Mouse (Mus musculus): ENCODE results near the gene Ceacam18. TPM values are rescaled to one million over a fixed set of nuclear protein-coding genes. Genes with fewer than 3 reads are reported as not detected.
"Not testable (repeated sequence)": the region's sequence is repeated elsewhere in the genome, so short reads cannot be mapped to it uniquely, and the experiment has no call there.

Ceacam18 gene
- polyA plus RNA-seq, 1 experiment from 2014 or later: not detected

DNA sequence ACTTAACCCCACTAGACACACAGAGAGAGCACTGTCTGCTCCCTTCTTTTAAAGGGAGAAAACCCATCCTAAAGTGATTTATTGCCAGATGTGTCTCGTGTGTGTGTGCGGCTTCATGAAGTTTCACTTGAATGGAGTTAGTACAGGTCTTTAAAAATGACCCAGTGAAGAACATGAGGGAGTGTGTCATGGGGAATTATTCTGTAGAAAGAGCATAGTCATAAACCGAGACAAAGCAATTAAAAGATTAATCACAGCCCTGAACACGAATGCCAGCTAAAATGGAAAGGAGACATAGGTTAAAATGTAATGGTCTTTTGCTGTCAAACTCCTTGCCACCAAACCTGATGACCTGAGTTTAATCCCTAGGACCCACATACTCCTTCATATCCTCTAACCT is 567 bp upstream of the Ceacam18 start:
- Histone ChIP-seq H3K4me1 (no peaks in the 10 kb centered on the region), H3K9ac (no peak overlapping the region), H3K9me3 (no peaks in the 10 kb centered on the region), H3K27ac (no peak overlapping the region), H3K27me3 (no peaks in the 10 kb centered on the region), H3K4me2 (no peak overlapping the region), H3K4me3 (no peak overlapping the region), H3K36me3 (no peaks in the 10 kb centered on the region)
- WGBS: 72% methylated on average over 4 of the region's 4 CpGs
- ATAC-seq (ENCODE audit: insufficient number of reproducible peaks, insufficient read depth, low FRiP score, low TSS enrichment, low read depth): no peak

DNA sequence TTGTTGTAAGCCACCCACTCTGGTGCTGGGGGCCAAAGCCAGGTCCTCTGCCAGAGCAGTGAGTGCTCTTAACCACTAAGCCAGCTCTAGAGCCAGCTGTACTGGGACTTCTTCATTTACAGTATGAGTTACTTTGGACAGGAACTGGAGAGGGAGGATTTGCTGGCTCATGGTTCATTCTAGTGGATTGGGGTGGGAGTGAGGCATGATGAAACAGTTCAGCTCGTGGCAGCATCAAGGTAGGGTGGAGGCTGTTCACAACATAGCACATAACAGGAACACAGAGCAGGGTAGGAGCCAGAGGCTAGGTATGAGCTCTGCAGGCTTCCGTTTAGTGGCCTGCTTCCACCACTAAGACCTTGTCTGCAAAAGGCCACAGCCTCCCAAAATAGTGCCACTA is 1.7 kb downstream of the Ceacam18 start:
- H3K27me3 ChIP-seq: no peaks in the 10 kb centered on the region
- no peak overlapping the region for H3K4me2 ChIP-seq
- no peak overlapping the region for H3K9ac ChIP-seq
- no peaks in the 10 kb centered on the region for H3K4me1 ChIP-seq
- H3K27ac ChIP-seq: no peak overlapping the region
- ATAC-seq (ENCODE audit: insufficient number of reproducible peaks, insufficient read depth, low FRiP score, low TSS enrichment, low read depth): no peak
- no peak overlapping the region for H3K4me3 ChIP-seq
- no peaks in the 10 kb centered on the region for H3K36me3 ChIP-seq
- WGBS: 49% methylated on average over 2 of the region's 2 CpGs
- no peaks in the 10 kb centered on the region for H3K9me3 ChIP-seq

DNA sequence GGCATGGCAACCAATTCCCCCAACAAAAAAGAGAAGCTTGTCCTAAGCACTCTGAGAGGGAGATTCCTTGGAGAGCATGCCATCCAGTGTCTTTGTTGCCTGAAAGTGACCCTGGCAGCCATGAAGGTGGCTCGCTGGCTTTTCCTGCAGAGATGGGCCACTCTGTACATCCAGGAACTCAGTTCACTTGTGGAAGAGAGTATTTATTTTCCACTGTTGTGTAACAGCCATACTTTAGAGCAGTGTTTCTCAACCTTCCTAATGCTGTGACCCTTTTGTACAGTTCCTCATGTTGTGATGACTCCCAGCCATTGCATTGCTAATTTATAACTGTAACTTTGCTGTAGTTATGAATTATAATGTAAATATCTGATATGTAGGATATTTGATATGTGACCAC is 2.6 kb downstream of the Ceacam18 start:
- no peaks in the 10 kb centered on the region for H3K9me3 ChIP-seq
- no peak overlapping the region for H3K27ac ChIP-seq
- H3K27me3 ChIP-seq: no peaks in the 10 kb centered on the region
- ATAC-seq (ENCODE audit: insufficient number of reproducible peaks, insufficient read depth, low FRiP score, low TSS enrichment, low read depth): no peak
- 81% methylated on average over 1 of the region's 1 CpGs for WGBS
- H3K4me3 ChIP-seq: no peak overlapping the region
- no peaks in the 10 kb centered on the region for H3K4me1 ChIP-seq
- H3K4me2 ChIP-seq: no peak overlapping the region
- no peak overlapping the region for H3K9ac ChIP-seq
- no peaks in the 10 kb centered on the region for H3K36me3 ChIP-seq

DNA sequence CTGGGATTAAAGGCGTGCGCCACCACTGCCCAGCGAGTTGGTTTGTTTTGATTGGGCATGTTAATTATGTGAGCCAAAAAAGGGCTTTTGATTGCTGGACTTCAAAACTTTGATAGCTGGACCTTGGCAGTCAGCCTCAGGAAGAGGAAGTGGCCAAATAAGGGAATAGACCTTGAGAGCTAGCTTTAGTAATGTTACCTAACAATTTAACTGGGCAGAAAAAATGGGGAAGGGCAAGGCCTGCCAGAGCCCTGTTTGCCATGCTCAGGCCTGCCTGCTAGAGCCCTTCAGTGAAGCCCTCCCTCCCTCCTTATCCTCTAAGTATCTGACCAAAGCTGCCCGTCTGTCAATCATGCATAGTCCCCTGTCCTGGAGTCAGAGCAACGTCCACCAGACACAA is 8.1 kb downstream of the Ceacam18 start:
- Histone ChIP-seq H3K9me3 (no peaks in the 10 kb centered on the region), H3K4me3 (no peak overlapping the region), H3K4me2 (no peak overlapping the region), H3K27ac (no peak overlapping the region), H3K9ac (no peak overlapping the region), H3K36me3 (no peaks in the 10 kb centered on the region), H3K4me1 (0 out of 2 replicates have a peak, but pooled peaks cover 4% of the 10 kb centered on the region), H3K27me3 (no peaks in the 10 kb centered on the region)
- ATAC-seq (ENCODE audit: insufficient number of reproducible peaks, insufficient read depth, low FRiP score, low TSS enrichment, low read depth): no peak
- 81% methylated on average over 5 of the region's 5 CpGs for WGBS

DNA sequence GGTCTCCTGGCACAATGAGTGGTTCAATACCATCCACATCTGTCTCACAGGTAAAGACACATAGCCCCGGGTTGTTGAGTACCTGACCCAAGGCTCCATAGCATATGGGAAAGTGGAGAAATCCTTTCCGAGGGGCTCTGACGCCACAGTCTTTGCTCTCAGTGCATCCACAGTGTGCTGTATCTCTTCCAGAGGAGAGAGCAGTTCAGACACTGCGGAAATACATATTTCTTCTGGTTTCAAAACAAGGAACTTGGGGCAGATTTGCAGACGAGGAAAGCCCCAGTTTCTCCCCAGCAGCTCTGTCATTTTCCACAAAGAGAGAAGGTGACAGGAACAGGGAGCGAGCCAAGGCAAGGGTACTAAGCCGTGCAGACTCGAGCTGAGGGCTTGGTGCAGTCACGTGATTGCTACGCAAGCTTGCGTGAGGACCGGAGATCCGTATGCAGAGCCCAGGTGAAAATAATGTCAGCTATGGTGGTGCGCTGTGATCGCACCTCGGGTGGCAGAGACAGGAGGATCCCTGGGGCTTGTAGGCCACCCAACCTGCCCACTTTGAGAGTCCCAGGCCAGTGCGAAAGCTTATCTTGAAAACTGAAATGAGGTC is 8.6 kb downstream of the Ceacam18 start:
- ATAC-seq (ENCODE audit: insufficient number of reproducible peaks, insufficient read depth, low FRiP score, low TSS enrichment, low read depth): no peak
- Histone ChIP-seq H3K4me2 (no peak overlapping the region), H3K9me3 (no peaks in the 10 kb centered on the region)

DNA sequence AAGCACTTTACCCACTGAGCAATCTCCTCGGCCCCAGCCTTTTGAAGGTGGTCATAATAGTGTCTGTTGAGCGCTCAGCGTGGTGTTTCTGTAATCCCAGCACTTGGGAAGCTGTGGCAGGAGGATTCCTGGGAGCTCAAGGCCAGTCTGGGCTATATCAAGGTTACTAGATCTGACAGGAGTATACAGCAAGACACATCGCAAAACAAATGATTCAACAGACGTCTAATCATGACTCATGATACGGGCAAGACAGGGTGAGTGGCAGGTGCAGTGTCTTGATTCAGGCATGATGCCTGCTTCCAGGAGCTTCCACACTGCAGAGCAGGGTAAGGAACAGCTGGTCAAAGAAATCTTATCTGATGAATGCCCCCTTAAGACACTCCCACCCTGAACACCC is 18.2 kb downstream of the Ceacam18 start:
- 87% methylated on average over 6 of the region's 6 CpGs for WGBS
- 0 out of 2 replicates have a peak, but pooled peaks cover 7% of the 10 kb centered on the region for H3K9me3 ChIP-seq
- ATAC-seq (ENCODE audit: insufficient number of reproducible peaks, insufficient read depth, low FRiP score, low TSS enrichment, low read depth): no peak
- H3K27ac ChIP-seq: no peak overlapping the region
- no peak overlapping the region for H3K9ac ChIP-seq
- no peak overlapping the region for H3K4me3 ChIP-seq
- H3K4me1 ChIP-seq: no peaks in the 10 kb centered on the region
- no peaks in the 10 kb centered on the region for H3K27me3 ChIP-seq
- no peak overlapping the region for H3K4me2 ChIP-seq
- no peaks in the 10 kb centered on the region for H3K36me3 ChIP-seq

More for the DNA sequence above, 8.6 kb downstream of the Ceacam18 start:
- Histone ChIP-seq H3K9ac (no peak overlapping the region), H3K27ac (no peak overlapping the region), H3K36me3 (no peaks in the 10 kb centered on the region), H3K4me3 (no peak overlapping the region), H3K4me1 (0 out of 2 replicates have a peak, but pooled peaks cover 4% of the 10 kb centered on the region), H3K27me3 (no peaks in the 10 kb centered on the region)
- 82% methylated on average over 17 of the region's 17 CpGs for WGBS

DNA sequence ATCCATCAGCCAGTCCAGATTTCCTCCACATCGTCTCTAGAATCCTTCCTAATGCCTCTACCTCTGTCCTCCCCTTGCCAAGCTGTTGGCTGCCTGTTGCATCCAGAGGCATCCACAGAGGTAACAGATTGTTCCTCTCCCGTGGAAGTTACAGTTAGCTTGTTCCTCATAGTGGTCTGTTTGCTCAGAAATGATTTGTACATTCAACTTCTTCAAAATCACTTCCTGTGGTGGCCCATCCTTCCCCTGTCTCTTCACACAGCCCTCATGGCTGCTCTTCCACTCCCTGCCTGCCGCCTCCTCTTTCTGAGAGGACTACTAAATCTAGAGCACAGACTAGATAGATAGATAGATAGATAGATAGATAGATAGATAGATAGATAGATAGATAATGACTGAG is 20.0 kb downstream of the Ceacam18 start:
- Histone ChIP-seq H3K9me3 (0 out of 2 replicates have a peak, but pooled peaks cover 7% of the 10 kb centered on the region), H3K9ac (no peak overlapping the region), H3K27ac (no peak overlapping the region), H3K4me3 (no peak overlapping the region), H3K27me3 (no peaks in the 10 kb centered on the region), H3K4me2 (no peak overlapping the region), H3K4me1 (no peaks in the 10 kb centered on the region), H3K36me3 (no peaks in the 10 kb centered on the region)
- no peak for ATAC-seq (ENCODE audit: insufficient number of reproducible peaks, insufficient read depth, low FRiP score, low TSS enrichment, low read depth)
- WGBS: 82% methylated on average over 3 of the region's 3 CpGs

DNA sequence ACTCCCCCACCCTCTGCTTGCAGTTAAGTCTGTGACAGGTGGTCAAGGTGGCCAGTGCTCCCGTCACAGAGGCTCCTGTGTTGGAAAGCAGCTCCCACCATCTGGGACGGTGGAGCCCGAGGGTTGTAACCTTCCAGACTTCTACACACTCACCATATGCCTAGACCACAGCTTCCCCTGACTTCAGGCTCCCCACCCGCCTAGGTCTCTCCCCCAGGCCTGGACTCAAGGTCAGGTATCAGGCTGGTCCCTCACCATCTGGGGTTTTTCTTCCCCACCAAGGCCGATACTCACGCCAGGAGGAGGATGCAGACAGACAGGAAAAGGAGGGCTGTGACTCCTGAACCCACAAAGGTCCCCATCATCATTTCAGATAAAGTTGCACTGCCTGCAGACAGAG is 21.7 kb downstream of the Ceacam18 start:
- Histone ChIP-seq H3K4me3 (no peak overlapping the region), H3K9ac (no peak overlapping the region), H3K4me2 (no peak overlapping the region), H3K36me3 (no peaks in the 10 kb centered on the region), H3K27me3 (no peaks in the 10 kb centered on the region), H3K4me1 (no peaks in the 10 kb centered on the region), H3K27ac (no peak overlapping the region), H3K9me3 (0 out of 2 replicates have a peak, but pooled peaks cover 6% of the 10 kb centered on the region)
- no peak for ATAC-seq (ENCODE audit: insufficient number of reproducible peaks, insufficient read depth, low FRiP score, low TSS enrichment, low read depth)
- 59% methylated on average over 6 of the region's 6 CpGs for WGBS

DNA sequence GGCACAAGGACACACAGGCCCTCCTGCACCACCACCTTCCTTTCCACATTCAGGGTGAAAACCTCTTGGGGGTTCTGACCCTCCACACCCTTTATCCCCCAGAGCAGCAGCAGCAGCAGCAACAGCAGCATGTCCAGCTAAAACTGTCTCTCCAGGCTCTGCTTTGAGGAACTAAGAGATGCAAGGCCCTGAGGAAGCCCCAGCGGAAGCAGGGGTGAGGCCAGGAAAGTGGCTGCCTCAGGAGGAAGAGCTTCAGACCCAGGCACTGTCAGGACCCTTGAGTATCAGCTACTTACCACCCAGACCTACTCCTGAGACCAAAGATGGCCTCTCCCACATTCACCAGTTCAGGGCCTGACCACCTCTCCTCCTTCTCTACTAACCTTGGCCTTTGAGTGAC is 25.5 kb downstream of the Ceacam18 start, which contains the start of gene Siglece:
Gene Siglece (minus strand): TSS at position 160 of the 400 bp plus-strand sequence.
- Histone ChIP-seq H3K27me3 (no peaks in the 10 kb centered on the region), H3K27ac (no peak within 1 kb of the TSS), H3K4me2 (no peak within 1 kb of the TSS), H3K9me3 (no peaks in the 10 kb centered on the region), H3K36me3 (no peaks in the 10 kb centered on the region), H3K4me3 (no peak within 1 kb of the TSS), H3K4me1 (no peaks in the 10 kb centered on the region), H3K9ac (no peak within 1 kb of the TSS)
- no peak for ATAC-seq (ENCODE audit: insufficient number of reproducible peaks, insufficient read depth, low FRiP score, low TSS enrichment, low read depth)
- 67% methylated on average over 1 of the region's 1 CpGs for WGBS

DNA sequence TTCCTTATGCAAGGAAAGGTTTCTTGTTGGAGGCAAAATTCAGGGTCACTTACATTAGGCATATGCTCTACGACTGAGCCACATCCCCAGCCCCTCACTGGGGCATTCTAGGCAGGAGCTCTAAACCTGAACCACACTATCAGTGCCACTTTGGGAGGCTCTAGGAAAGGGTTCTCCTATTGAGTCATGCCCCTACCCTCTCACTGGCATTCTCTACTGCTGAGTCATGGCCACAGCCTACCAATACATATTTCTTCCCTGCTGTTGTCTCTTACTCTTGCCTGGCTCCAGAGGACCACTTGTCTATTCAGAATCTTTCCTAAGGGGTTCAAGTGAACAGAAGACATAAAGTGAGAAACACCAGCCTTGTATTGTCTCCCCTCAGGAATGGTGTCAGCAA is 28.3 kb downstream of the Ceacam18 start:
- ATAC-seq (ENCODE audit: insufficient number of reproducible peaks, insufficient read depth, low FRiP score, low TSS enrichment, low read depth): no peak
- Histone ChIP-seq H3K4me1 (no peaks in the 10 kb centered on the region), H3K36me3 (no peaks in the 10 kb centered on the region), H3K4me2 (no peak overlapping the region), H3K4me3 (no peak overlapping the region), H3K9ac (no peak overlapping the region), H3K27ac (no peak overlapping the region), H3K9me3 (no peaks in the 10 kb centered on the region), H3K27me3 (no peaks in the 10 kb centered on the region)
- WGBS: 84% methylated on average over 1 of the region's 1 CpGs

DNA sequence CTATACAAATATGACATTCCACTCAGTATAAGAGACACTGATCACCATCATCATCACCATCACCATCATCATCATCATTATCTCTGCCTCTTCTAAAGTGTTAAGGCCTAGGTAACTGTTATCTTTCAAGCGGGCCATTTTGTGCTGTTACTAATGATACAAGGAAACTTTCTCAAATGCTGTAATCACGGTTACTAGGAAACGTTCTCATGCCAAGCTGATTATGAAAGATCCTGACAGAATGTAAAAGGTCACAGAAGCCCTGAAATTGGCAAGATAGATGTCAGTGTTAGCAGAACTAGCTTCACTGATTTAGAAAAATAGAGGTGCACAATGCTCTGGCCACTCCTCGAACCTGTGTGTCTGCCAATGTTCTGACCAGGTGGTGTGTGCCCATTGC is 32.7 kb downstream of the Ceacam18 start:
- WGBS: 83% methylated on average over 4 of the region's 4 CpGs

DNA sequence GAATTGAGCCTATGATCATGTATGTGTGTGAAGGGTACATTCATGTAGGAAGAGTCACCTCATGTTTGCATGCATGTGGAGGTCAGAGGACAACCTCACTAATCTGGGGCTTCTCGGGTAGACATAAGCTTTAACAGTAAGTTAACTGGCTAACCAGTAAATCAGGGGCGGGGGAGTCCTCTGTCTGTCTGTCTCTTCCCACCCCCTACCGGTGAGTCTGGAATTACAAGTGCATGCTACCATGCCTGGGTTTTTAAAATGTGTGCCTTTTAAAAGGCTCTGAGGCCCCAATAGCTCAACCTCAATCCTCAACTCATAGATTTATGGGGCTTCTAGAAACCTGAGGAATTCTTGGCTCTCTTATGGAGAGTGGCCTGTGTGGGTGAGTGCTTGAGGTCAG is 34.1 kb downstream of the Ceacam18 start:
- peaks cover 8% of the 10 kb centered on the region for H3K4me1 ChIP-seq
- H3K4me3 ChIP-seq: no peak overlapping the region
- H3K27me3 ChIP-seq: no peaks in the 10 kb centered on the region
- H3K9ac ChIP-seq: no peak overlapping the region
- ATAC-seq (ENCODE audit: insufficient number of reproducible peaks, insufficient read depth, low FRiP score, low TSS enrichment, low read depth): no peak
- no peaks in the 10 kb centered on the region for H3K9me3 ChIP-seq
- 18% methylated on average over 3 of the region's 3 CpGs for WGBS
- no peaks in the 10 kb centered on the region for H3K36me3 ChIP-seq
- no peak overlapping the region for H3K27ac ChIP-seq
- H3K4me2 ChIP-seq: no peak overlapping the region

More for the DNA sequence above, 32.7 kb downstream of the Ceacam18 start:
- not testable (repeated sequence) for H3K36me3 ChIP-seq; H3K27me3 ChIP-seq; H3K9me3 ChIP-seq; ATAC-seq (ENCODE audit: insufficient number of reproducible peaks, insufficient read depth, low FRiP score, low TSS enrichment, low read depth); H3K4me2 ChIP-seq; H3K4me3 ChIP-seq; H3K4me1 ChIP-seq; H3K9ac ChIP-seq; H3K27ac ChIP-seq
